Mouse (Mus musculus): ENCODE measurements around the gene Fam129c. TPM values are rescaled to one million over a fixed set of nuclear protein-coding genes. Genes with fewer than 3 reads are reported as not detected.
A peak's percentile ranks its signal among the peaks of the same experiment; 100 is the strongest.

Gene Fam129c
- total and polyA plus RNA-seq, 2 experiments from 2014 or later: 3.3 to 6.0 TPM

DNA sequence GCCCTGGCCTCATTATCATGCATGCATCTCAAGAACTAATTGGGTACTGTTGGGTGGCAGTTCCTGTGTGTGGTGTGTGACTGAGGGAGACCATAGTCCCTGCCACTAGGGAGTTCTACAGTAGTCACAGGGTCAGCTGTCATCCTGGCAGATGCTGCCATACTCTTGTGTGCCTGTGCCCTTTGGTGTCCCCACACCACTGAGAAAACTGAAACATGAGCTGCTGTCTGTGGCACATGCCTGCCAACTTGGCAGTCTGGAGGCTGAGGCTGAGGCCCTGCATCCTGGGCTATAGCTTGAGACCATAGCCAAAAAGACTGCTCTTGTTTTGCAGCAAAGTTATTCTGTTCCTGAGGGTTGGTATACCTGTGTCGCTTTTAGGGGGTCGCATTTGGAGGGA lies 22.3 kb downstream of the Fam129c start:
- no peak for TF ChIP-seq CTCF (IDR thresholded peaks at IDR 0.05; ENCODE audit: low read depth)
- Histone ChIP-seq H3K9me3 (ENCODE audit: low read length) (no peaks in the 10 kb centered on the region), H3K4me1 (ENCODE audit: insufficient read depth, low read length) (no peaks in the 10 kb centered on the region), H3K27ac (no peak overlapping the region), H3K9ac (replicated peaks; ENCODE audit: low read length) (no peak overlapping the region), H3K4me3 (ENCODE audit: low read length) (no peak overlapping the region), H3K4me2 (ENCODE audit: low read depth, low read length) (no peak overlapping the region), H3K27me3 (ENCODE audit: insufficient read depth, low read length) (no peaks in the 10 kb centered on the region), H3K36me3 (ENCODE audit: insufficient read depth, low read length) (peaks cover 77% of the 10 kb centered on the region)
- 98% methylated on average over 2 of the region's 2 CpGs for WGBS
- ATAC-seq (no peak), DNase-seq (ENCODE audit: low spot score) (no peak)

DNA sequence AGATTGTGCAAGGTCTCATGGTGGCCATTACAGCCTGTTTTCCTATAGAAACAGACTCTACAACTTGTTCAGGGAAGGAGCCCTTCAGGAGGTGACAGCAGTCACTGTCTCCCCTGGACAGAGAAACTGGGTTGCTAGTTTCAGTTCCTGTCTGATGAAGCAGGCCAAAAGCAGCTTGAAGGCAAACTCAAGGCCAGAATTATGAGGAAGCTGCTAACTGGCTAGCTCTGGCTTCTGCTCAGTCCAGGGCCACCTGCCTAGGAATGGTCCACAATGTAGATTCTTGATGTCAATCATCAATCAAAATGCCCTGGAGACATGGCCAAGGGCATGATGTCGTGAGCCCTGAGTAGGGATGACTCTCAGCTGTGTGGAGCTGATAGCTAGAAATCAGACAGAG lies 27.6 kb downstream of the Fam129c start:
- Histone ChIP-seq H3K27me3 (ENCODE audit: insufficient read depth, low read length) (no peaks in the 10 kb centered on the region), H3K9me3 (ENCODE audit: low read length) (no peaks in the 10 kb centered on the region), H3K4me1 (ENCODE audit: insufficient read depth, low read length) (peaks cover 13% of the 10 kb centered on the region), H3K4me2 (ENCODE audit: low read depth, low read length) (no peak overlapping the region), H3K36me3 (ENCODE audit: insufficient read depth, low read length) (peaks cover 41% of the 10 kb centered on the region), H3K27ac (no peak overlapping the region; the same call in 1 of the 2 replicates), H3K9ac (replicated peaks; ENCODE audit: low read length) (no peak overlapping the region), H3K4me3 (ENCODE audit: low read length) (no peak overlapping the region)
- 70% methylated on average over 1 of the region's 1 CpGs for WGBS
- DNase-seq (ENCODE audit: low spot score) (no peak), ATAC-seq (no peak)
- TF ChIP-seq CTCF (IDR thresholded peaks at IDR 0.05; ENCODE audit: low read depth): no peak

DNA sequence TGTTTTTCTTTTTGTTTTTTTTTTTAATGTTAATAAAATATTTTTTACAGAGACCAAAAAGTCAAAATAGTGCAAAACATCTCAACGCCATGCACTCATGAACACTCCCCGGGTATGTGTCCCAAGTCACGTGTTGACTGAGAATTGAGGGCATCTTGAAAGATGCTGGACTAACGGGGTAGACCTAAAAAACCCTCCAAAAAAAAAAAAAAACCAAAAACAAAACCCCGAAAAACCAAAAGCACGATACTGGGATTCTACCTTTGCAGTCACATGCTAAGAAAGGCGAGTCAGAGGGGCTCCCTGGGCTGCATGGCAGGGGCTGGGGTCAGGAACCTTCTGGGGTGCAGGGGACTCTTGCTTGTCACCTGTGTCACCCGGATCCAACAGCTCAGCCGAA lies 29.3 kb downstream of the Fam129c start:
- H3K4me1 ChIP-seq (ENCODE audit: insufficient read depth, low read length): peaks cover 13% of the 10 kb centered on the region
- no peaks in the 10 kb centered on the region for H3K27me3 ChIP-seq (ENCODE audit: insufficient read depth, low read length)
- no peak for ATAC-seq
- no peak overlapping the region for H3K4me3 ChIP-seq (ENCODE audit: low read length)
- H3K27ac ChIP-seq: no peak overlapping the region
- H3K9ac ChIP-seq (replicated peaks; ENCODE audit: low read length): no peak overlapping the region
- no peaks in the 10 kb centered on the region for H3K9me3 ChIP-seq (ENCODE audit: low read length)
- TF ChIP-seq CTCF (IDR thresholded peaks at IDR 0.05; ENCODE audit: low read depth): no peak
- no peak for DNase-seq (ENCODE audit: low spot score)
- H3K4me2 ChIP-seq (ENCODE audit: low read depth, low read length): no peak overlapping the region
- 84% methylated on average over 9 of the region's 9 CpGs for WGBS
- H3K36me3 ChIP-seq (ENCODE audit: insufficient read depth, low read length): peaks cover 27% of the 10 kb centered on the region

DNA sequence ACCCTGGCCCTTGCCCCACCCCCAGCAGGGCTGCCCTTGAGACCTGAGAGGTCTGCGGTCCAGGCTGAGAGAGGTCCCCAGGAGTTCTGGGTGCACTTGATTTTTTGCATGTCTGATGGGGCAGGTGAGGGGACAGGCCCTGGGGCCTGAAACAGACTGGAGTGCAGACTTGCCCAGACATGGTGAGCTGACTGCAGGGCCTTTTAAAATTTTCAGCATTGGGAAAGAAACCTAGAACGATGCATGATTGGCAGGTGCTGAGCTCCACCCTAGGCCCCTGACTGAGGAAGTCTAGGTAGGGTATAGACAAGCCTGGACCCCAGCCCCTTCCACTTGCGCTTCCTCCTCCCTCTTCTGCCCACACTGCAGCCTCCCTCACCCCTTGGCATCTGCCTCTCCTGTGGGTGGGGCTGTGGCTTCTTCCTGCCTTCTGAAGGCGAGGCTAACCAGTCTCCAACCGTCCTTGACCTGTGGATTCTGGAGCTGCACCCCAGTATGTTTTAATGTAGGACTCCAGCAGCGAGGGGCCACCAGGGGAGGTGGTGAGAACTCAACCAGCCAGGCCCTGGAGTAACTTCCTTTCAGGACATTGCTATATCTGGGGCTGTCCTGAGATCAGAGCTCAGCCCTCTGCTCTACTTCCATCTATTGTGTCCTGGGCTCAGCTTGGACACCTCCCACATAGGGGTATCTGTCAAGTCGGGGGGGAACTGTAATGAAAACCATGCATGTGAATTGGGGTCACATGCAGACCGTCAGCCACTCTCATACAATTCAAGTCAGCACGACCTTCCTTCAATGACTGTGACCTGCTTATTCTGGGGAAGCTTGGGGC lies 30.0 kb downstream of the Fam129c start:
- DNase-seq (ENCODE audit: low spot score): no peak
- no peak overlapping the region for H3K9ac ChIP-seq (replicated peaks; ENCODE audit: low read length)
- H3K27me3 ChIP-seq (ENCODE audit: insufficient read depth, low read length): no peaks in the 10 kb centered on the region
- H3K4me2 ChIP-seq (ENCODE audit: low read depth, low read length): no peak overlapping the region
- no peak for ATAC-seq
- no peak overlapping the region for H3K27ac ChIP-seq
- 51% methylated on average over 9 of the region's 9 CpGs for WGBS
- H3K4me1 ChIP-seq (ENCODE audit: insufficient read depth, low read length): peaks cover 13% of the 10 kb centered on the region
- 0 out of 2 replicates have a peak, but pooled peaks have one; percentile 12 for TF ChIP-seq CTCF (IDR thresholded peaks at IDR 0.05; ENCODE audit: low read depth)
- H3K4me3 ChIP-seq (ENCODE audit: low read length): no peak overlapping the region
- peaks cover 20% of the 10 kb centered on the region for H3K36me3 ChIP-seq (ENCODE audit: insufficient read depth, low read length)
- no peaks in the 10 kb centered on the region for H3K9me3 ChIP-seq (ENCODE audit: low read length)

DNA sequence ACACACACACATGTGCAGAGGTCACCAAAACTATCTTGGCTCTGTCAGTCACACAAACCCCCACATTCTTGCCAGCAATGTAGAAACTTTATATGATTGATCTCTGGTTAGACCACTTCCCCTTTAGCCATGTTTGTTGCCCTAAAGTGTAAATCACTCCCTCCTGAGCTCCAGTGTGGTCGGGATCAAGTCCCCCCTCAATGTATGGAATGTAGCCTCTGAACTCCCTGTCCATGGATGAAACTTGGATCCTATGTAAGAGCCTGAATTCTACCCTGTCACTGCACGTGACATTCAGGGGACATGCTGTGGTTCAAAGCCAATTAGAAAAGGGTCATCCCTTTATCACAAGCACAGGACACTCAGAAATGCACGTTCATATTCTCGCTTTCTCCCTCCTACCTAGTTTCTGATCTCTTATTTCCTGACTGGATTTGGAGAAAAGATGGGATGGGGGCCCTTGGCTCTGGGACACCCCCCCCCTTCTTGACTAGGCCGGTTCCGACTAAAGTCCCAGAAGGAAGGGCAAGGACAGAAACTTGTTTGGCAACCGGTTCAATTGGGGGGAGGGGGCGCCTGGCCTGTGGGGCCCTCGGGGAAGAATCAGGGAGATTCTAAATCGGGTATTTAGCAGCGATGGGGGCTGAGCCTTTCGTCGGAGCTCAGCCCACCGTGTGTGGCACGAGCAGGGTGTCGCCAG lies 31.1 kb downstream of the Fam129c start:
- Histone ChIP-seq H3K36me3 (ENCODE audit: insufficient read depth, low read length) (peaks cover 9% of the 10 kb centered on the region; the same call in 1 of the 2 replicates), H3K27me3 (ENCODE audit: insufficient read depth, low read length) (no peaks in the 10 kb centered on the region), H3K4me2 (ENCODE audit: low read depth, low read length) (peak overlapping the region; percentile 88), H3K4me3 (ENCODE audit: low read length) (peak overlapping the region; percentile 43), H3K27ac (peak overlapping the region; percentile 76), H3K9ac (replicated peaks; ENCODE audit: low read length) (peak overlapping the region; percentile 65), H3K9me3 (ENCODE audit: low read length) (no peaks in the 10 kb centered on the region), H3K4me1 (ENCODE audit: insufficient read depth, low read length) (peaks cover 13% of the 10 kb centered on the region)
- no peak for ATAC-seq
- DNase-seq (ENCODE audit: low spot score): no peak
- 8% methylated on average over 16 of the region's 16 CpGs for WGBS
- no peak for TF ChIP-seq CTCF (IDR thresholded peaks at IDR 0.05; ENCODE audit: low read depth)

DNA sequence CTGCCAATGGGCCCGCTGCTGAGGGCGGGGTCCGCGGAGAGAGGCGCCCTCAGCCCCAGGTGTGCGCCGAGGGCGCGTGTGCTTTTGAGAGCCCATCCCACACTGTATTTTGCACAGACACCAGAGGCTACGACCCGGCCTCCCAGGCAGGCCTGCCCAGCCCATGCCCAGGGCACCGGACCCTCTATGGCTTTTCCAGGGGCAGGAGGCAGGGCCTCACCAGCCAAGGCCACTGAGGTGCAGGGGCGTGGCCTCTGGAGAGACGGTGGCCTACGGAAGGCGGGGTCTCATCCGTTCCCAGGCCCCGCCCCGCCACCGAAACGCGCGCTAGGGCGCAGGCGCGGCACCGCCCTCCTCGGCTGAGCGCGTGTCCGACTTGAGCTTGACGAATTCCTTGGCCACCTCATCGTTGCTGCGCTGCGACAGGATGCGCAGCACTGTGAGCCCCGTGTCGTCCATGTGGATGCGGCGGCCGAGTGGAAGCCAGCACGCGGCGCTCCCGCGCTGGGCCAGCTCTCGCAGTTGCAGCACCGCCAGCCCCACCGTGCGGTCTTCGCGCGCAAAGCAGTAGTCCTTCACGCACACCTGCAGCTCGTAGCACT lies 31.7 kb downstream of the Fam129c start:
- WGBS: 1% methylated on average over 55 of the region's 55 CpGs
- DNase-seq (ENCODE audit: low spot score): peak; percentile 95
- peak overlapping the region; percentile 88 for H3K4me2 ChIP-seq (ENCODE audit: low read depth, low read length)
- H3K4me1 ChIP-seq (ENCODE audit: insufficient read depth, low read length): peaks cover 13% of the 10 kb centered on the region
- no peaks in the 10 kb centered on the region for H3K27me3 ChIP-seq (ENCODE audit: insufficient read depth, low read length)
- no peaks in the 10 kb centered on the region for H3K9me3 ChIP-seq (ENCODE audit: low read length)
- peak; percentile 63 for TF ChIP-seq CTCF (IDR thresholded peaks at IDR 0.05; ENCODE audit: low read depth)
- H3K27ac ChIP-seq: peak overlapping the region; percentile 76
- peak; percentile 88 for ATAC-seq
- H3K9ac ChIP-seq (replicated peaks; ENCODE audit: low read length): peak overlapping the region; percentile 65
- peaks cover 6% of the 10 kb centered on the region; the same call in 1 of the 2 replicates for H3K36me3 ChIP-seq (ENCODE audit: insufficient read depth, low read length)
- peak overlapping the region; percentile 43 for H3K4me3 ChIP-seq (ENCODE audit: low read length)
